Mouse (Mus musculus): ENCODE measurements around the gene Guca1a. TPM values are rescaled to one million over a fixed set of nuclear protein-coding genes. Genes with fewer than 3 reads are reported as not detected.

Gene Guca1a
- polyA plus RNA-seq, 1 experiment from 2014 or later, result 1.7 TPM

DNA sequence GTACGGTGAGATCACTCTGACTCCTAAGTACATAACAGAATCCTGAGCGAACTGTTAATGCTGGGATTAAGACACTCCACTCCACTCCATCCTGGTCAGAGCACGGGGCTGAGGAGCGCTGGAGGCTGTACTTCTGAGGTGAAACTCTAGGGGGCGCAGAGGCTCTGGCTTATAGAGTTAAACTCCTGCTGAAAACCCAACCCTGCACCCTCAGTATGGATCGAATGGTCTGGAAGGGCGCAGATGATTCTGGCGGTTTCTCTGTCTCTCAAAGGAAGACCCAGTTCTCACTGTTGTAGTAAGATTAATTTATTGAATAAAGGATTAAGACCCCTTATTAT, 8.1 kb upstream of the Guca1a start:
- Histone ChIP-seq H3K27me3 (peaks cover 31% of the 10 kb centered on the region), H3K9me3 (no peaks in the 10 kb centered on the region), H3K9ac (no peak overlapping the region), H3K36me3 (no peaks in the 10 kb centered on the region), H3K4me3 (no peak overlapping the region), H3K4me2 (no peak overlapping the region), H3K27ac (no peak overlapping the region), H3K4me1 (0 out of 2 replicates have a peak, but pooled peaks cover 4% of the 10 kb centered on the region)
- 18% methylated on average over 8 of the region's 8 CpGs for WGBS
- peak; percentile 28; the same call in 1 of the 2 replicates for ATAC-seq (ENCODE audit: borderline replicate concordance, extremely low read depth, low FRiP score, low TSS enrichment)

DNA sequence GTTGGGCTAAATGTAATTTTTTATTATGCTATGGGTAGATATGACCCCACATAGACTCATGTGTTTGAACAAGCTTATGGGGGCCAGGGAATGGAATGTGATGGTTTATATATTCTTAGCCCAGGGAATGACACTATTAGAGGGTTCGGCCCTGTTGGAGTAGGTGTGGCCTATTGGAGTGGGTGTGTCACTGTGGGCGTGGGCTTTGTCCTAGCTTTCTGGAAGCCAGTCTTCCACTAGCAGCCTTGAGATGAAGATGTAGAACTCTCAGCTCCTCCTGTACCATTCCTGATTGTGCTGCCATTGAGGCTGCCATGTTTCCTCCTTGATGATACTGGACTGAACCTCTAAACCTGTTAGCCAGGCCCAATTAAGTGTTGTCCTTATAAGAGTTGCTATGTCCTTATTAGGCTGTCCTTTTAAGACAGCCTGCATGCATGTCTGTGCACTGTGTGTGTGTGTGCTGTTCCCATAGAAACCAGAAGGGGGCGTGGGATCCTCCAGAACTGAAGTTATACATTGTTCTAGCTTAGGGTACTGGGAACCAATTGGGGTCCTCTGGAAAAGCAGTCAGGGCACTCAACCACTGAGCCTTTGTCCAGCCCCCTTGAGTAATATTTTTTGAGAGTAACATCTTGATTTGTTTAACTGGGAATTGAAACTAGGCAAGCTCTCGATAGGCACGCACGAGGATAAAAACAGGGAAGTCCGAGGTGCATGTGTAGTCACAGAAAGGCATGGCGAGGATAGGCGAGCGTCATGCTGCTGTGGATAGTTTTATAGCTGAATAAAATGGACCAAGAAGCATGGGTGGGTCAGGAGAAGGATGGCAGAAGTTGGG, 7.6 kb upstream of the Guca1a start:
- Histone ChIP-seq H3K4me2 (no peak overlapping the region), H3K36me3 (no peaks in the 10 kb centered on the region), H3K27ac (no peak overlapping the region), H3K27me3 (peaks cover 30% of the 10 kb centered on the region), H3K9ac (no peak overlapping the region), H3K9me3 (no peaks in the 10 kb centered on the region), H3K4me3 (no peak overlapping the region), H3K4me1 (0 out of 2 replicates have a peak, but pooled peaks cover 4% of the 10 kb centered on the region)
- ATAC-seq (ENCODE audit: borderline replicate concordance, extremely low read depth, low FRiP score, low TSS enrichment), result no peak
- 63% methylated on average over 10 of the region's 10 CpGs for WGBS

DNA sequence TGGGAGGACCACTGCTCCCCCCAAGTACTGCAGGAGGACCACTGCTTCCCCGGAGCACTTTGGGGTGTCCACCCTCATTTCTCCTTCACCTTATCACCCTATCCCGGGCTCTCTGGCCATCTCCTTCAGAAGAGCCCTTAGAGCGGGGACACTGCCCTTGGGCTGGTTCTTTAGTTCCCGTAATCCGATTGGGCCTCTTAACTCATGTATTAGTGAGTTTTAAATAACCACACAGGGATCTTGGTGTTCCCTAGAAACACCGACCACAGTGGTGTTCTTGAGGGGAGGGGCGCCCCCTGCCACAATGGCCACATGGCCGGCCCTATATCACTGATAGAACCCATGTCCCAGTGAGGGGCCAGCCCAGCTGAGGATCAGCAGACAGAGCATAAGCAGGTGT, 1.3 kb downstream of the Guca1a start:
- peaks cover 27% of the 10 kb centered on the region for H3K27me3 ChIP-seq

DNA sequence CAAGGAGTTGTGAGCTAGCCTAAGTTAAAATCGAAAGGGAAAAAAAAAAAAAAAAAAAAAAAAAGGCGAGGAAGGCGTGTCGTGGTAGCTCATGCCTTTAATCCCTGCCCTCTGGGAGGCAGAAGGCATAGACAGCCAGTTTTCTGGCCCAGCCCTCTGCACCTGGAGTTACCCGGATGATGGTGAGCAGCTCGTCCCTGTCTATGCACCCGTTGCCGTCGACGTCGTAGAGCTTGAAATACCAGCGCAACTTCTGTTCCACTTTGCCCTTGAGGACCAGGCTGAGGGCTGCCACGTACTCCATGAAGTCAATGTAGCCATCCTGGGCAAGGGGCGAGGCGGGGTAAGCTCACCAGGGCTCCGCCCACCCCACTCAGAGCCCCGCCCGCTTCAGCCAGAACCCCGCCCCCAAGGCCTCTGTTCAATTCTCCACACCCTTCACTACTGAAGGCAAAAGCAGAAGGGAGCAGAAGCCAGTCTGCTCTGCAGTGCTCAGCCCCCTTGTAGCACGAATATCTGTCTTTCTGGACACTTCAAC, 4.9 kb downstream of the Guca1a start:
- peak; percentile 81 for ATAC-seq (ENCODE audit: borderline replicate concordance, extremely low read depth, low FRiP score, low TSS enrichment)
- H3K36me3 ChIP-seq, result no peaks in the 10 kb centered on the region
- no peaks in the 10 kb centered on the region for H3K9me3 ChIP-seq
- H3K9ac ChIP-seq, result no peak overlapping the region
- peaks cover 15% of the 10 kb centered on the region for H3K4me1 ChIP-seq
- 3% methylated on average over 20 of the region's 20 CpGs for WGBS
- H3K4me3 ChIP-seq, result peak overlapping the region; percentile 38
- peak overlapping the region; percentile 67 for H3K4me2 ChIP-seq
- H3K27me3 ChIP-seq, result peaks cover 30% of the 10 kb centered on the region
- no peak overlapping the region for H3K27ac ChIP-seq

More for the DNA sequence above, 1.3 kb downstream of the Guca1a start:
- H3K36me3 ChIP-seq, result no peaks in the 10 kb centered on the region
- no peak for ATAC-seq (ENCODE audit: borderline replicate concordance, extremely low read depth, low FRiP score, low TSS enrichment)
- peaks cover 15% of the 10 kb centered on the region for H3K4me1 ChIP-seq
- H3K4me3 ChIP-seq, result no peak overlapping the region
- H3K9ac ChIP-seq, result no peak overlapping the region
- H3K4me2 ChIP-seq, result no peak overlapping the region
- no peaks in the 10 kb centered on the region for H3K9me3 ChIP-seq
- WGBS, result 79% methylated on average over 8 of the region's 8 CpGs
- no peak overlapping the region for H3K27ac ChIP-seq

DNA sequence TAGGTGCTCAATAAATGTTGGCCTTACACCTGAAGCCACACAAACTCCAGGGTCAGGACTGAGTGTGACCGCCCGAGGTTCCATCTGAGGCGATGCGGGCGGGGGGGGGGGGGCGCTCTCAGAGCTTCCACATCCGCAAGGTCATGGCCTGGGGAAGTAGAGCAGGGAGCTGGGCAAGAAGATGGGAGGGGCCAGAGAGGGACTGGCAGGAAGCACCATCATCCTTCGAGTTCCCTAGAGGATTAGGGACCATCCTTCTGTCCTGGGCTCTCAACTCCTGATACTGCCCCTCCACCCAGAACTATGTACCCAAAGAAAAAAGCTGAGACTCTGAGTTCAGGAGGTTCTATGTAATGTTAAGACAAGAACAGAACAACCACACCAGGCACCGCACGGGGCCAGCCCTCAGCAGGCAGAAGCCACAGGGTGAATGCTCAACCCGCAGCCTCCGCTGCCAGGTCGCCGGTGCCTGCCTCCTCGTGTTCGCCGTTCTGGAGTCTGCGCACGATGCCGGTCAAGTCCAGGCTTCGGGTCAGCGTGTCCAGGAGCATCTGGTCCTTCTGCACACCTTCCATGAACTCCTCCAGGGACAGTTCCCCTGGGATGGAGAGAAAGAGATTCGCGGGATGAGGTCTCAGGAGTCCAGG, 6.0 kb downstream of the Guca1a start:
- no peak for ATAC-seq (ENCODE audit: borderline replicate concordance, extremely low read depth, low FRiP score, low TSS enrichment)

DNA sequence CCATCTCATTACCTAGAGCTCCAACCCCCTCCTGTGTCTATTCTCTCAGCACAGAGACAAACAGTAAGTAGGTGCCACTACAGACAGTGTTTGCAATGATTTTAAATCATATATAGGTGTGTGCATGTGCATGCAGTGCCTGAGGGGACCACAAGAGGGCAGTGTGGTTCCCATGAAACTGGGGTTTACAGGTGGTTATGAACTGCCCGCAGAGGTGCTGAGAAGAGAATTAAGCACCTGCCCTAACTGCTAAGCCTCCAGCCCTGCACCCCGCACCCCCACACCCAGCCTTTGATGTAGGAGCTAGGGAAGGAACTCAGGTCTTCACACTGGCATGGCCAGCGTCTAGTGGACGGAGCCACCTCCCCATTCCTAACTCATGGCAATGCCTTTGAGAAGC, 13.7 kb downstream of the Guca1a start:
- Histone ChIP-seq H3K27me3 (no peaks in the 10 kb centered on the region), H3K4me1 (no peaks in the 10 kb centered on the region), H3K4me3 (no peak overlapping the region), H3K4me2 (no peak overlapping the region), H3K9me3 (peaks cover 3% of the 10 kb centered on the region), H3K9ac (no peak overlapping the region), H3K36me3 (0 out of 2 replicates have a peak, but pooled peaks cover 3% of the 10 kb centered on the region), H3K27ac (no peak overlapping the region)
- no peak for ATAC-seq (ENCODE audit: borderline replicate concordance, extremely low read depth, low FRiP score, low TSS enrichment)
- WGBS, result 64% methylated on average over 4 of the region's 4 CpGs

More for the DNA sequence above, 6.0 kb downstream of the Guca1a start:
- H3K36me3 ChIP-seq, result no peaks in the 10 kb centered on the region
- no peak overlapping the region for H3K9ac ChIP-seq
- peaks cover 30% of the 10 kb centered on the region for H3K27me3 ChIP-seq
- peak overlapping the region; percentile 67 for H3K4me2 ChIP-seq
- H3K4me3 ChIP-seq, result peak overlapping the region; percentile 38
- H3K27ac ChIP-seq, result no peak overlapping the region
- peaks cover 15% of the 10 kb centered on the region for H3K4me1 ChIP-seq
- H3K9me3 ChIP-seq, result no peaks in the 10 kb centered on the region
- 17% methylated on average over 24 of the region's 24 CpGs for WGBS

DNA sequence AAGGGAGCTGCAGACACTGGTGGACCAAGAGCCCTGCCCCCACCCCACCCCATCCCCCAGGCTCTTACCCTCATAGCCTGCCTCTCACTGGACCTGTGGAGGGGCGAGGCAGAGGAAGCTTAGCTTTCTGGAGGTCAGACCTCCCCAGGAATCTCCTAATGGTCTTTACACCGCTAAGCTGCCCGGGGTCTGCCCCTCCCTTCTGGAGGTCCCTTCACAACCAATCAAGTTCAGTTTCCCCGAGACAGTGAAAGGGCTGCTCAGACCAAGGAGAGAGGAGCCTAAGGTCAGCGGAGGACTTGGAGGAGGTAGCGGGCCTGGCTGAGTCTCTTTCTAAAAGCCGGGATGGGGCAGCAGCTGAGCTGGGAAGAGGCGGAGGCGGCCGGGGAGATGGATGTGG, 15.2 kb downstream of the Guca1a start, which contains the start of gene Guca1b:
Gene Guca1b, plus strand, starts transcription at position 249 of the 400 bp plus-strand sequence.
- ATAC-seq (ENCODE audit: borderline replicate concordance, extremely low read depth, low FRiP score, low TSS enrichment), result no peak
- Histone ChIP-seq H3K27me3 (no peaks in the 10 kb centered on the region), H3K27ac (no peak within 1 kb of the TSS), H3K4me2 (no peak within 1 kb of the TSS), H3K9ac (no peak within 1 kb of the TSS), H3K9me3 (peaks cover 3% of the 10 kb centered on the region), H3K36me3 (peaks cover 9% of the 10 kb centered on the region), H3K4me1 (no peaks in the 10 kb centered on the region), H3K4me3 (no peak within 1 kb of the TSS)
- WGBS, result 34% methylated on average over 10 of the region's 10 CpGs

DNA sequence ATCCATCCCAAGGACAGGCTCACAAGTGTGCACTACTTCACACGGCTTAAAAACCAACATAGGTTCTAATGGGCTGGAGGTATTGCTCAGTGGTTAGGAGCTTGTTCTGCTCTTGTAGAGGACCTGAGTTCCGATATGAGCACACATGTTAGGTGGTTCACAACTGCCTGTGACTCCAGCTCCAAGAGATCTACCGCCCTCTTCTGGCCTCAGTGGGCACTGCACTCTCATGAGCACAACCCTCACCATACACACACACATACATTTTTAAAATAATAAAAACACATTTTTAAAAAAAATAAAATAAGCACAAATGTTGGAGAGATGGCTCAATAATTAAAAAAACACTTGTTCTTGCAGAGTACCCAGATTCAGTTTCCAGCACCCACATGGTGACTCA, 16.3 kb downstream of the Guca1a start:
- no peak overlapping the region for H3K27ac ChIP-seq
- H3K4me2 ChIP-seq, result no peak overlapping the region
- H3K9ac ChIP-seq, result no peak overlapping the region
- no peaks in the 10 kb centered on the region for H3K4me1 ChIP-seq
- H3K9me3 ChIP-seq, result peaks cover 3% of the 10 kb centered on the region
- no peak for ATAC-seq (ENCODE audit: borderline replicate concordance, extremely low read depth, low FRiP score, low TSS enrichment)
- peaks cover 20% of the 10 kb centered on the region for H3K36me3 ChIP-seq
- no peaks in the 10 kb centered on the region for H3K27me3 ChIP-seq
- H3K4me3 ChIP-seq, result no peak overlapping the region
- 91% methylated on average over 3 of the region's 3 CpGs for WGBS

DNA sequence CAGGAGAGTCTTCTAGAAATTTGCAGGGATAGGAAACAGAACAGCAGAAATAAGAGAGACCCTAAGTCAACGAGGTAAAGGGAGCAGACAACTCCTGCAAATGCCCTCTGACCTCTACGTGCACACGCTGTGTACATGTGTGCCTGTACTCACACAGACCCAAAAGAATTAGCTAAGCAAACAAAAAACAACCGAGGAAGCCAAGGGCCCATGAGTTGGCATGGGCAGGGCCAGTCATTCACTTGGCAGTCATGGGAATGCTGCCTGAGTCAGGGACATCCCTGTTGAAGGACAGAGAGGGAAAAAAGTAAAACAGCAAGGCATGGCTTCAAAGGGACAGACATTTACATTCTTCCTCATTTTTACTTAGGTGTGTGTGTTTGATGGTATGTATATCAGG, 17.1 kb downstream of the Guca1a start:
- Histone ChIP-seq H3K36me3 (peaks cover 26% of the 10 kb centered on the region), H3K4me2 (no peak overlapping the region), H3K9me3 (peaks cover 3% of the 10 kb centered on the region), H3K4me1 (no peaks in the 10 kb centered on the region), H3K27me3 (no peaks in the 10 kb centered on the region), H3K27ac (no peak overlapping the region), H3K4me3 (no peak overlapping the region), H3K9ac (no peak overlapping the region)
- ATAC-seq (ENCODE audit: borderline replicate concordance, extremely low read depth, low FRiP score, low TSS enrichment), result no peak
- WGBS, result 68% methylated on average over 4 of the region's 4 CpGs

DNA sequence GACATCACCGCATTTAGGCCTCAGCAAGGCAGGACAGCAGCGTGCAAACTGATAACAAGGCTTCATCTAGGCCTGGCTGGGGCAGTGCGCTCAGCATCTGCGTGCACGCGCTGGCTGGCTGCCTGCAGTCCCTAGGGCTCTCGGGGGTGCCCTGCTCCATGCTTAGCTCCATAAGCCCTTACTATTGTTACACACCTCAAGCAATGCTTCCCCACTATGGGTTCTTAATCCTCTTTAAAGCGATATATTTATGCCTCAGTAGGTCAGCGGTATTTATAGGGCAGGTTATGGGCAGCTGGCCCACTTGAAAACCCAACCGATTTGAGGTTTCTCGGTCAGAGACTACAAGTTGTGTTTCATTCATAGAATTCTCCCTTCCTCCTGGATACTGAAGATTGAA, 18.5 kb downstream of the Guca1a start:
- WGBS, result 82% methylated on average over 11 of the region's 11 CpGs
- no peak overlapping the region for H3K4me2 ChIP-seq
- no peak overlapping the region for H3K27ac ChIP-seq
- H3K4me3 ChIP-seq, result no peak overlapping the region
- no peaks in the 10 kb centered on the region for H3K4me1 ChIP-seq
- no peaks in the 10 kb centered on the region for H3K27me3 ChIP-seq
- no peak overlapping the region for H3K9ac ChIP-seq
- ATAC-seq (ENCODE audit: borderline replicate concordance, extremely low read depth, low FRiP score, low TSS enrichment), result no peak
- peaks cover 3% of the 10 kb centered on the region for H3K9me3 ChIP-seq
- H3K36me3 ChIP-seq, result peaks cover 38% of the 10 kb centered on the region

DNA sequence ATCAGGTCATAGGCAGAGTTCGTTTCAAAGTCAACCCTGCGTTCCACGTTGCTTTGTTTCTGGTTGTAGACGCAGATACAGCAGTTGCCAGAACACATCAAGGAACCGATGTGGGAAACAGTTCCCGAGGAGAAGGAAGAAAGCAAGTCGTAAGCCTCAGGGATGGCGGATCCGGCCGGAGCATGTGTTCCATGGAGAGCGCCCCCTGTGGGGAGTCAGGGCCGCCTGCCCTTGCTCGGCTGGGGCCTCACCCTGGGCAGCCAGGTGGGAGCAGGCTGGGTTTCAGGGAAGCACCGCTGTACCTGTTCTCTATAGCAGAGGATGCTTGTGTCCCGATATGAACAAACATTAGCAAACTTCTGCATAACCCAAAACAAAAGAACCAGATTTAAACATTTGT, 22.3 kb downstream of the Guca1a start:
- Histone ChIP-seq H3K4me2 (no peak overlapping the region), H3K4me3 (no peak overlapping the region), H3K27ac (no peak overlapping the region), H3K36me3 (peaks cover 76% of the 10 kb centered on the region), H3K4me1 (no peaks in the 10 kb centered on the region), H3K9me3 (no peaks in the 10 kb centered on the region), H3K27me3 (no peaks in the 10 kb centered on the region), H3K9ac (no peak overlapping the region)
- no peak for ATAC-seq (ENCODE audit: borderline replicate concordance, extremely low read depth, low FRiP score, low TSS enrichment)
- 78% methylated on average over 15 of the region's 15 CpGs for WGBS

DNA sequence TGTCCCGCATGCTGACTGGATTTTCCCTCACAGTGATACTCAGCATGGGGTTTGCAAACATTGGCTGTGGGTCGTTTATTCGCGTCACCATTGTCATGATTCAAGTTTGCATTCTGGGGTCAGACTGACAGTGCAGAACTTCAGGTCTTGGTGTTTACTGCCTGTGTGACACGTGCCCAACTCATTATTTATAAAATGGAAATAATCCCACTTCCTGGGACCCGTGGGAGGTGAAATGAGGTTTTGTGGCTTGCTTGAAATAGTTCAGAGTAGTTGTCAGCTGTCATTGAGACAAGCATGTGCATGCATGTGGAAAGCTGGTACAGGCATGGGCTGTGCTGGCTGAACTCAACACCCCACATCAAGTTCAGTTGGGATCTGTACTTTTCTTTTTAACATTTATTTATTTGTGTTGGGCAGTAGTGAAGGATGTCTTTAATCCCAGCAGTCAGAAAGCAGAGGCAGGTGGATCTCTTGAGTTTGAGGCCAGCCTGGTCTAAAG, 23.6 kb downstream of the Guca1a start:
- 86% methylated on average over 6 of the region's 6 CpGs for WGBS
- no peak overlapping the region for H3K9ac ChIP-seq
- H3K4me3 ChIP-seq, result no peak overlapping the region
- ATAC-seq (ENCODE audit: borderline replicate concordance, extremely low read depth, low FRiP score, low TSS enrichment), result no peak
- peaks cover 84% of the 10 kb centered on the region for H3K36me3 ChIP-seq
- no peak overlapping the region for H3K4me2 ChIP-seq
- H3K27me3 ChIP-seq, result no peaks in the 10 kb centered on the region
- H3K9me3 ChIP-seq, result no peaks in the 10 kb centered on the region
- no peak overlapping the region for H3K27ac ChIP-seq
- H3K4me1 ChIP-seq, result no peaks in the 10 kb centered on the region
